In the genomic region with DNA sequence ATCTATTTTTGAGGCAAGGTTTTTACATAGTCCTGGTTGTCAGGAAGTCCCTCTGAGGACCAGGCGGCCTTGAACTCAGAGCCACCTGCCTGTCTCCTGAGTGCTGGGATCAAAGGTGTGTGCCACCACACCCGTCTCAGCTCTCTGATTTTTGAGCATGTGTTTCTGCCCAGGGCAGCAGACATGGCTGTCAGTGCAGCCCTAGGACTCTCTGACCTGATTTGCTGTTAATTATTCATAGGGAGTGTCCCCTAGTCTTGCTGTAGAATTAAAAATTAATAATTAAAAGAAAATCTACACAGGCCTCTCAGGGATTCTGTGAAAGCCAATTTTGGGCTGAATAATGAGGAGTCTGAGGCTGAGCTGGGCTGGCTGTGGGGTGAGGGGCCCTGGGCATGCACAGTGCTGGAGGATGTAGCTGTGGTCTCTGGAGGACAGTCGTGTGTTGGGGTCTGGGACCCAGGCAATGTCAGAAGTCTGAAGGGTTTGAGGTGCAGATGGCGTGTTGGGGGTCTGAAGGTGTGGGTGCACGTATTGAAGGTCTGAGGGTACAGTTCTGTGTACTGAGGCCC, we compare ENCODE assay signal across 25 mouse cellular contexts. TPM values are rescaled to one million over a fixed set of nuclear protein-coding genes. Genes with fewer than 3 reads are reported as not detected.
DNase-seq lines count a peak whose midpoint lies in the region; ATAC-seq lines count a peak whose summit lies in the region.
"Had no signal": no experiment of that assay in that cellular context is flagged by ENCODE, and none has a peak within 500 bp of the region (broad histone marks: within the 10 kb centered on the region; RNA-seq: fewer than 3 reads in every experiment).

No protein-coding gene starts in this region.

- intact Hi-C loops in heart, postnatal 25 days (cut with DNase I): no loop called here

- no peak for ATAC-seq in midbrain, embryonic 12.5 days (ENCODE audit: low FRiP score, low read depth)

- H3K4me3 ChIP-seq in midbrain, embryonic 12.5 days: no peak overlapping the region
- H3K4me3 ChIP-seq in midbrain, embryonic 10.5 days: no peak overlapping the region
- H3K4me3 ChIP-seq: embryonic facial prominence, embryonic 15.5 days; forebrain, embryonic 10.5 days; hindbrain, embryonic 12.5 days; left cerebral cortex, adult 2 months had no signal

- H3K4me2 ChIP-seq in midbrain, embryonic 12.5 days (replicated peaks): no peak overlapping the region
- H3K4me2 ChIP-seq: embryonic facial prominence, embryonic 15.5 days; hindbrain, embryonic 12.5 days had no signal

- H3K9me3 ChIP-seq in midbrain, embryonic 12.5 days: no peaks in the 10 kb centered on the region
- H3K9me3 ChIP-seq in midbrain, embryonic 10.5 days (replicated peaks): no peaks in the 10 kb centered on the region
- H3K9me3 ChIP-seq: embryonic facial prominence, embryonic 15.5 days; forebrain, embryonic 10.5 days; hindbrain, embryonic 12.5 days had no signal

- 81% methylated on average over 5 of the region's 5 CpGs for WGBS in midbrain, embryonic 12.5 days
- WGBS in midbrain, embryonic 10.5 days: 83% methylated on average over 5 of the region's 5 CpGs

- no peak for DNase-seq in midbrain, embryonic 10.5 days (ENCODE audit: low spot score)
- DNase-seq in kidney, adult 18-20 months: peak; percentile 57
- peak; percentile 56 for DNase-seq in kidney, postnatal 10 days
- DNase-seq in adrenal gland, adult 2 months: no peak
- DNase-seq in cerebellum, adult 11-12 months: no peak
- DNase-seq in heart, postnatal 25 days (ENCODE audit: low spot score): no peak
- DNase-seq: adrenal gland, postnatal 36 days; cerebellum, adult 8-10 months; embryo, embryonic 11 days; gastrocnemius, postnatal 10 days; lung, adult 18-20 months; right cerebral cortex, adult 18-20 months; spleen, adult 18-20 months; thymus, adult 2 months had no signal

- no peak overlapping the region for H3K9ac ChIP-seq in midbrain, embryonic 12.5 days (replicated peaks)
- H3K9ac ChIP-seq: embryonic facial prominence, embryonic 15.5 days; hindbrain, embryonic 12.5 days had no signal

- H3K4me1 ChIP-seq in midbrain, embryonic 12.5 days: 0 out of 2 replicates have a peak, but pooled peaks cover 5% of the 10 kb centered on the region
- H3K4me1 ChIP-seq in midbrain, embryonic 10.5 days: peaks cover 14% of the 10 kb centered on the region

- H3K27ac ChIP-seq in midbrain, embryonic 12.5 days (replicated peaks): 0 out of 2 replicates have a peak overlapping the region, but pooled peaks have one; percentile 58
- H3K27ac ChIP-seq in midbrain, embryonic 10.5 days (replicated peaks): no peak overlapping the region
- H3K27ac ChIP-seq: embryonic facial prominence, embryonic 15.5 days; forebrain, embryonic 10.5 days; hindbrain, embryonic 12.5 days; left cerebral cortex, adult 2 months had no signal

- H3K36me3 ChIP-seq in midbrain, embryonic 12.5 days: peaks cover 70% of the 10 kb centered on the region
- H3K36me3 ChIP-seq in midbrain, embryonic 10.5 days: peaks cover 79% of the 10 kb centered on the region

- H3K27me3 ChIP-seq in midbrain, embryonic 12.5 days: no peaks in the 10 kb centered on the region
- no peaks in the 10 kb centered on the region for H3K27me3 ChIP-seq in midbrain, embryonic 10.5 days (ENCODE audit: low read depth, poor library complexity, severe bottlenecking)
- H3K27me3 ChIP-seq: embryonic facial prominence, embryonic 15.5 days; hindbrain, embryonic 12.5 days had no signal

RNA-seq across cellular contexts. Expression of a gene that starts 6.4 kb away (rescaled TPM):
- polyA plus RNA-seq in midbrain, embryonic 12.5 days (2016; fragmentation: Nextera tagmentation; extraction: Ambion mirVana): 0.94 and 1.0 TPM in 2 replicates
- 0.46 and 0.67 TPM in 2 replicates for polyA plus RNA-seq in midbrain, embryonic 10.5 days (2016; fragmentation: Nextera tagmentation; extraction: Ambion mirVana)
- under 1 TPM; 0.31 to 0.32 TPM for total RNA-seq in adrenal gland, adult 2 months (2021)
- polyA plus RNA-seq in adrenal gland, adult 2 months (2012; rRNA removed): 0.03 and 0.10 TPM in 2 replicates
- under 1 TPM; 0.59 to 0.70 TPM for total RNA-seq in heart, postnatal 25 days (2021)
- total RNA-seq: megakaryocyte-erythroid progenitor cell, adult 5-6 weeks had no signal
- polyA plus RNA-seq: C2C12 had no signal

RNA-seq across cellular contexts. Expression of a gene that starts 21.0 kb away (rescaled TPM):
- 198 and 204 TPM in 2 replicates for polyA plus RNA-seq in midbrain, embryonic 12.5 days (2016; fragmentation: Nextera tagmentation; extraction: Ambion mirVana)
- 130 and 153 TPM in 2 replicates for polyA plus RNA-seq in midbrain, embryonic 10.5 days (2016; fragmentation: Nextera tagmentation; extraction: Ambion mirVana)
- total RNA-seq in adrenal gland, adult 2 months (2021): 100 to 1,000 TPM in 1 of 2 experiments, 10 to 100 TPM in 1; 68.1 to 105 TPM
- polyA plus RNA-seq in adrenal gland, adult 2 months (2012; rRNA removed): 138 and 146 TPM in 2 replicates
- total RNA-seq in heart, postnatal 25 days (2021): 10 to 100 TPM; 70.3 to 77.3 TPM

RNA-seq across cellular contexts. Expression of a gene that starts 23.6 kb away (rescaled TPM):
- 0.27 TPM in 1 of 2 replicates, not detected in the other for polyA plus RNA-seq in midbrain, embryonic 12.5 days (2016; fragmentation: Nextera tagmentation; extraction: Ambion mirVana)
- polyA plus RNA-seq in midbrain, embryonic 10.5 days (2016; fragmentation: Nextera tagmentation; extraction: Ambion mirVana): 0.05 TPM in 1 of 2 replicates, not detected in the other
- under 1 TPM in 1 of 2 experiments, not detected in 1; 0.21 TPM for total RNA-seq in adrenal gland, adult 2 months (2021)
- 0.28 TPM in 1 of 2 replicates, not detected in the other for polyA plus RNA-seq in adrenal gland, adult 2 months (2012; rRNA removed)
- total RNA-seq in heart, postnatal 25 days (2021): not detected
- total RNA-seq: adrenal gland, postnatal 36 days; heart, adult 8-10 months had no signal
- polyA plus RNA-seq: C2C12; embryonic facial prominence, embryonic 15.5 days; forebrain, embryonic 10.5 days; limb, embryonic 11.5 days; neural tube, embryonic 11.5 days; stomach, embryonic 14.5 days had no signal

RNA-seq across cellular contexts. Expression of a gene that starts 37.3 kb away (rescaled TPM):
- 1.0 and 1.6 TPM in 2 replicates for polyA plus RNA-seq in midbrain, embryonic 12.5 days (2016; fragmentation: Nextera tagmentation; extraction: Ambion mirVana)
- 1.1 and 1.8 TPM in 2 replicates for polyA plus RNA-seq in midbrain, embryonic 10.5 days (2016; fragmentation: Nextera tagmentation; extraction: Ambion mirVana)
- total RNA-seq in adrenal gland, adult 2 months (2021): 10 to 100 TPM in 1 of 2 experiments, 1 to 10 TPM in 1; 10.0 to 37.2 TPM
- polyA plus RNA-seq in adrenal gland, adult 2 months (2012; rRNA removed): 47.0 and 74.7 TPM in 2 replicates
- total RNA-seq in heart, postnatal 25 days (2021): 1 to 10 TPM; 2.9 to 4.2 TPM

RNA-seq across cellular contexts. Expression of a gene that starts 39.9 kb away (rescaled TPM):
- polyA plus RNA-seq in midbrain, embryonic 12.5 days (2016; fragmentation: Nextera tagmentation; extraction: Ambion mirVana): 202 TPM in 2 replicates
- polyA plus RNA-seq in midbrain, embryonic 10.5 days (2016; fragmentation: Nextera tagmentation; extraction: Ambion mirVana): 296 and 334 TPM in 2 replicates
- total RNA-seq in adrenal gland, adult 2 months (2021): 100 to 1,000 TPM; 217 to 332 TPM
- polyA plus RNA-seq in adrenal gland, adult 2 months (2012; rRNA removed): 175 and 259 TPM in 2 replicates
- total RNA-seq in heart, postnatal 25 days (2021): 10 to 100 TPM; 54.6 to 59.3 TPM

Comparison
In these comparisons a context has a peak if more than half of its experiments do, and no peak if none do; other contexts are left out.
1. DNase-seq: peak in kidney, adult 18-20 months (single experiment) and kidney, postnatal 10 days (single experiment); none in midbrain, embryonic 10.5 days (single experiment), adrenal gland, adult 2 months (single experiment), cerebellum, adult 11-12 months (single experiment) and heart, postnatal 25 days (single experiment).